Mouse (Mus musculus) layer of hippocampus, postnatal 14 days (tissue): Measurements from ENCODE around the gene Gm14440. TPM values are rescaled to one million over a fixed set of nuclear protein-coding genes. Genes with fewer than 3 reads are reported as not detected.
"Not testable (repeated sequence)": the region's sequence is repeated elsewhere in the genome, so short reads cannot be mapped to it uniquely, and the experiment has no call there.

Experiments
- DNase-seq, 2 experiments: peaks; one replicate each; pipeline ENCODE4 v3.0.0; 2021 to 2022; ENCODE audit warnings: low spot score in 2 of 2, mixed read lengths in 1 of 2
- long read RNA-seq, 2 experiments: library from polyadenylated mRNA; stranded (forward); transcript quantifications; one replicate each; pipeline ENCODE4 v2.0.0; 2021
- total RNA-seq, 2 experiments: library from RNA; stranded (reverse); gene quantifications; 2 replicates each; pipeline ENCODE4 v1.2.3; 2021

Gene Gm14440
- total RNA-seq: 1 to 10 TPM; 5.2 to 6.1 TPM
- long read RNA-seq, experiment 1, transcript Gm14440-202 (3 exons, 3,382 nt): major isoform, 8 of 9 reads
- long read RNA-seq, experiment 1, partial matches to known transcripts: 0 of 9 reads
- long read RNA-seq, experiment 1, other reads (novel, unspliced or antisense): 1 of 9 reads
- long read RNA-seq, experiment 2, transcript Gm14440-202 (3 exons, 3,382 nt): major isoform, 10 of 10 reads
- long read RNA-seq, experiment 2, partial matches to known transcripts: 0 of 10 reads
- long read RNA-seq, experiment 2, other reads (novel, unspliced or antisense): 0 of 10 reads

- not testable (repeated sequence) for DNase-seq
These were observed at the start of gene Gm14440 for GRCm38 (mm10) chr2:175274825-175275224. Gm14440 (plus strand) TSS chr2:175275125.

Other genes with a start within 250 kb of the Gm14440 start
- 1 to 10 TPM in 1 of 2 experiments, not detected in 1; 1.7 TPM for gene Gm14393, start 207.3 kb upstream of the Gm14440 start, total RNA-seq
- 10 to 100 TPM; 18.7 to 20.4 TPM for gene Gm14399, start 133.1 kb upstream of the Gm14440 start, total RNA-seq
- gene Gm14443, start 99.3 kb upstream of the Gm14440 start, total RNA-seq: 1 to 10 TPM; 3.7 to 3.8 TPM
- gene Gm14391, start 68.2 kb upstream of the Gm14440 start, total RNA-seq: 100 to 1,000 TPM in 1 of 2 experiments, 10 to 100 TPM in 1; 98.1 to 110 TPM
- gene Gm4631, start 63.1 kb downstream of the Gm14440 start, total RNA-seq: 10 to 100 TPM; 55.1 to 56.4 TPM
- gene Zfp968, start 97.3 kb downstream of the Gm14440 start, total RNA-seq: 1 to 10 TPM; 4.6 to 7.4 TPM
- 10 to 100 TPM in 1 of 2 experiments, 1 to 10 TPM in 1; 9.8 to 14.0 TPM for gene Gm4724, start 160.7 kb downstream of the Gm14440 start, total RNA-seq
- 1 to 10 TPM; 3.9 to 6.8 TPM for gene Zfp965, start 194.9 kb downstream of the Gm14440 start, total RNA-seq